Mouse (Mus musculus) erythroblast, embryonic 14.5 days (primary cell): ENCODE measurements around the gene Tmppe.

ENCODE experiments used
- GATA1 ChIP-seq: IDR thresholded peaks from 2 replicates; pipeline ENCODE4 v1.6.1; 2012; ENCODE audit warnings: low read length, inconsistent platforms, mixed read lengths
- TAL1 ChIP-seq: IDR thresholded peaks from 3 replicates; pipeline ENCODE4 v1.6.1; 2012; ENCODE audit warnings: low read length, inconsistent platforms, mixed read lengths

GRCm38 (mm10) chr9:114367783-114368470 is 33.0 kb upstream of the Tmppe start:
- TF ChIP-seq GATA1 (no peak), TAL1 (no peak)
